Mouse (Mus musculus): ENCODE data around the gene Fau.

DNA sequence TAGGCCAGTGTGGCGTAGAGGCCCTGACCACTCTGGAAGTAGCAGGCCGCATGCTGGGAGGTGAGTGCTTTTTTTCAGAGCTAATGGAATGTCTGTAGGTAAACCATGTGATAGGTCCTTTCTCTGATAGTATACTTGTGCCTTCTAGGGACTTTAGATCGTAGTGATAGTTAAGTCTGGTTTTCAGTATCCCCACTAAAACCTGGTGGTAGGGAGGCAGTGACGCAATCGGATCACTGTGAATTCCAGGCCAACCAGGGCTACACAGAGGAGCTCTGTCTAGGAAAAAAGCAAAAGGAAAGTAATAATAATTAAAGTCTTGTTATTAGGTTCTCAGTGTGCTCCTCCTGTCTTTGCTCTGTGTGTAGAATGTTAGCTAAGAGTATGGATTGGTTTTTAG is 869 bp downstream of the Fau start:
- TF ChIP-seq POLR2A (IDR thresholded peaks at IDR 0.05; ENCODE audit: extremely low read depth, insufficient read depth, low read length) (no peak), CTCF (IDR thresholded peaks at IDR 0.05; ENCODE audit: low read depth, low read length) (no peak)
